Mouse (Mus musculus) small intestine, adult 2 months (tissue): ENCODE measurements around the gene Uaca.

ENCODE experiments used
- CTCF ChIP-seq: fragments of 200-500 bp; IDR thresholded peaks from 2 replicates; pipeline ENCODE4 v1.5.1; 2012; ENCODE audit warnings: low read depth, mild to moderate bottlenecking, control low read depth, inconsistent platforms, low read length, moderate library complexity, mixed read lengths; ENCODE audit not compliant: insufficient replicate concordance, insufficient read length; ENCODE audit errors: extremely low read depth
- POLR2A ChIP-seq: fragments of 200-500 bp; IDR thresholded peaks from 2 replicates; pipeline ENCODE4 v1.6.1; 2012; ENCODE audit warnings: low read depth, mild to moderate bottlenecking, control low read depth, inconsistent platforms, low read length, moderate library complexity

- no peak for TF ChIP-seq CTCF
- no peak for TF ChIP-seq POLR2A
Measured at GRCm38 (mm10) chr9:60919936-60920672, 125.8 kb downstream of the Uaca start.
